Mouse (Mus musculus) lung, postnatal 0 days (tissue): ENCODE data around the gene Eif2a. TPM values are rescaled to one million over a fixed set of nuclear protein-coding genes. Genes with fewer than 3 reads are reported as not detected.

ENCODE experiments used
- ATAC-seq: fragments of 200-750 bp; cut with Nextera tagmentation; 2 replicates; pipeline ENCODE4 v1.8.0; 2017; ENCODE audit warnings: moderate library complexity
- DNase-seq: peaks from one replicate; pipeline ENCODE4 v3.0.0-alpha.2; 2016; ENCODE audit warnings: low spot score
- H3K27ac ChIP-seq: fragments of 300-500 bp; sonication (generic); 2 replicates; pipeline ENCODE4 v1.5.1; 2014; ENCODE audit warnings: antibody characterized with exemption, mild to moderate bottlenecking, low read length, mixed read lengths
- H3K27me3 ChIP-seq: fragments of 300-500 bp; sonication (generic); replicated peaks from 2 replicates; pipeline ENCODE4 v1.6.1; 2014; ENCODE audit warnings: low read length, mixed read lengths; ENCODE audit not compliant: insufficient read depth
- H3K36me3 ChIP-seq: fragments of 300-500 bp; sonication (generic); 2 replicates; pipeline ENCODE4 v1.6.1; 2014; ENCODE audit warnings: low read length, mixed read lengths; ENCODE audit not compliant: insufficient read depth
- H3K4me1 ChIP-seq: fragments of 300-500 bp; sonication (generic); 2 replicates; pipeline ENCODE4 v1.6.1; 2014; ENCODE audit warnings: antibody characterized with exemption, low read depth, low read length, mixed read lengths; ENCODE audit not compliant: insufficient read depth
- H3K4me2 ChIP-seq: fragments of 300-500 bp; sonication (generic); replicated peaks from 2 replicates; pipeline ENCODE4 v1.6.1; 2014; ENCODE audit warnings: low read depth, mild to moderate bottlenecking, low read length, moderate library complexity, mixed read lengths
- H3K4me3 ChIP-seq: fragments of 300-500 bp; sonication (generic); 2 replicates; pipeline ENCODE4 v1.5.1; 2014; ENCODE audit warnings: low read depth, low read length
- H3K9ac ChIP-seq: fragments of 300-500 bp; sonication (generic); replicated peaks from 2 replicates; pipeline ENCODE4 v1.6.1; 2014; ENCODE audit warnings: low read depth, mild to moderate bottlenecking
- H3K9me3 ChIP-seq: fragments of 300-500 bp; sonication (generic); 2 replicates; pipeline ENCODE4 v1.6.1; 2016; ENCODE audit warnings: low read length, mixed read lengths
- CTCF ChIP-seq: IDR thresholded peaks from 2 replicates; pipeline ENCODE4 v1.5.1; 2016; ENCODE audit warnings: antibody characterized with exemption, mild to moderate bottlenecking
- EP300 ChIP-seq: IDR thresholded peaks from 2 replicates; pipeline ENCODE4 v1.6.1; 2016; ENCODE audit warnings: antibody characterized with exemption, mild to moderate bottlenecking, control low read depth
- WGBS: fragments of 180-500 bp; shearing (Covaris S2); extraction: QIAGEN DNeasy Blood & Tissue Kit; methylation state at CpG from one replicate; pipeline ENCODE4 v1.1.7; 2014; 5-methylcytosine and 5-hydroxymethylcytosine counted together
- polyA plus RNA-seq: library from polyadenylated mRNA; unstranded; fragments of >200 nt; fragmentation: Nextera tagmentation; extraction: Ambion mirVana; gene quantifications from 2 replicates; pipeline ENCODE4 v1.2.1, GENCODE M21; 2015

Eif2a gene
- polyA plus RNA-seq, result 25.7 and 28.7 TPM in 2 replicates

- Histone ChIP-seq H3K4me1 (peaks cover 3% of the 10 kb centered on the region; the same call in 1 of the 2 replicates), H3K9me3 (no peaks in the 10 kb centered on the region), H3K36me3 (no peaks in the 10 kb centered on the region), H3K9ac (peak within 1 kb of the TSS; percentile 96), H3K4me2 (peak within 1 kb of the TSS; percentile 88), H3K4me3 (peak within 1 kb of the TSS; percentile 94), H3K27me3 (no peaks in the 10 kb centered on the region), H3K27ac (peak within 1 kb of the TSS; percentile 98)
- DNase-seq, result peak; percentile 99
- TF ChIP-seq EP300 (peak; percentile 25; the same call in 1 of the 2 replicates), CTCF (no peak)
- peak; percentile 99 for ATAC-seq
- under 1% methylated on average over 57 of the region's 57 CpGs for WGBS
These were observed at the start of gene Eif2a, which contains the start of gene Serp1 for GRCm38 (mm10) chr3:58525652-58526407. TSS of gene Eif2a (plus strand) at chr3:58525821. TSS of gene Serp1 (minus strand) at chr3:58525892.

- no peak for TF ChIP-seq EP300
- TF ChIP-seq CTCF, result no peak
- H3K36me3 ChIP-seq, result no peaks in the 10 kb centered on the region
- no peaks in the 10 kb centered on the region for H3K27me3 ChIP-seq
- H3K4me1 ChIP-seq, result no peaks in the 10 kb centered on the region
- no peaks in the 10 kb centered on the region for H3K9me3 ChIP-seq
- DNase-seq (no peak), ATAC-seq (no peak)
- 87% methylated on average over 2 of the region's 2 CpGs for WGBS
- no peak overlapping the region for H3K4me2 ChIP-seq
- no peak overlapping the region for H3K9ac ChIP-seq
- no peak overlapping the region for H3K4me3 ChIP-seq
- no peak overlapping the region for H3K27ac ChIP-seq
These were observed 46.7 kb upstream of the Eif2a start for GRCm38 (mm10) chr3:58478755-58479455.

GRCm38 (mm10) chr3:58485883-58486282, 39.7 kb upstream of the Eif2a start:
- peak; percentile 12 for DNase-seq

GRCm38 (mm10) chr3:58487121-58487520, 38.5 kb upstream of the Eif2a start:
- no peaks in the 10 kb centered on the region for H3K9me3 ChIP-seq
- H3K36me3 ChIP-seq, result no peaks in the 10 kb centered on the region
- no peak overlapping the region for H3K9ac ChIP-seq
- no peak overlapping the region for H3K4me2 ChIP-seq
- no peak overlapping the region for H3K4me3 ChIP-seq
- 69% methylated on average over 3 of the region's 3 CpGs for WGBS
- ATAC-seq (no peak), DNase-seq (no peak)
- TF ChIP-seq CTCF (peak; percentile 34), EP300 (no peak)
- H3K27ac ChIP-seq, result no peak overlapping the region
- H3K4me1 ChIP-seq, result no peaks in the 10 kb centered on the region
- no peaks in the 10 kb centered on the region for H3K27me3 ChIP-seq

More at GRCm38 (mm10) chr3:58485883-58486282, 39.7 kb upstream of the Eif2a start:
- H3K27me3 ChIP-seq, result no peaks in the 10 kb centered on the region
- no peaks in the 10 kb centered on the region for H3K36me3 ChIP-seq
- no peak for ATAC-seq
- no peak for TF ChIP-seq EP300
- TF ChIP-seq CTCF, result peak; percentile 59
- no peak overlapping the region for H3K27ac ChIP-seq
- WGBS, result 69% methylated on average over 7 of the region's 7 CpGs
- H3K9me3 ChIP-seq, result no peaks in the 10 kb centered on the region
- no peak overlapping the region for H3K9ac ChIP-seq
- no peak overlapping the region for H3K4me3 ChIP-seq
- H3K4me2 ChIP-seq, result no peak overlapping the region
- H3K4me1 ChIP-seq, result no peaks in the 10 kb centered on the region

- H3K36me3 ChIP-seq, result no peaks in the 10 kb centered on the region
These were observed 37.4 kb upstream of the Eif2a start for GRCm38 (mm10) chr3:58487999-58488775.

GRCm38 (mm10) chr3:58490787-58491186, 34.8 kb upstream of the Eif2a start:
- DNase-seq, result peak; percentile 11
- 62% methylated on average over 7 of the region's 7 CpGs for WGBS

More at GRCm38 (mm10) chr3:58487999-58488775, 37.4 kb upstream of the Eif2a start:
- no peak overlapping the region for H3K4me2 ChIP-seq
- no peak for DNase-seq
- H3K4me1 ChIP-seq, result no peaks in the 10 kb centered on the region
- H3K9ac ChIP-seq, result no peak overlapping the region
- no peak overlapping the region for H3K27ac ChIP-seq
- peak; percentile 48 for TF ChIP-seq CTCF
- TF ChIP-seq EP300, result no peak
- no peak for ATAC-seq
- H3K4me3 ChIP-seq, result no peak overlapping the region
- no peaks in the 10 kb centered on the region for H3K9me3 ChIP-seq
- 65% methylated on average over 7 of the region's 8 CpGs for WGBS
- no peaks in the 10 kb centered on the region for H3K27me3 ChIP-seq

More at GRCm38 (mm10) chr3:58490787-58491186, 34.8 kb upstream of the Eif2a start:
- H3K27ac ChIP-seq, result no peak overlapping the region
- no peaks in the 10 kb centered on the region for H3K4me1 ChIP-seq
- H3K9ac ChIP-seq, result no peak overlapping the region
- no peaks in the 10 kb centered on the region for H3K27me3 ChIP-seq
- no peak overlapping the region for H3K4me2 ChIP-seq
- no peak for ATAC-seq
- no peaks in the 10 kb centered on the region for H3K9me3 ChIP-seq
- H3K4me3 ChIP-seq, result no peak overlapping the region
- H3K36me3 ChIP-seq, result no peaks in the 10 kb centered on the region
- TF ChIP-seq CTCF (peak; percentile 70), EP300 (no peak)
